Mouse (Mus musculus) liver, embryonic 13.5 days (tissue): ENCODE measurements around the gene Zfp454. TPM values are rescaled to one million over a fixed set of nuclear protein-coding genes. Genes with fewer than 3 reads are reported as not detected.

Experiments
- ATAC-seq: fragments of 200-750 bp; cut with Nextera tagmentation; 2 replicates; pipeline ENCODE4 v1.8.0; 2017; ENCODE audit warnings: low read depth, mild to moderate bottlenecking, moderate number of reproducible peaks, moderate library complexity
- DNase-seq: peaks from one replicate; pipeline ENCODE4 v3.0.0; 2022
- H3K27ac ChIP-seq: fragments of 300-500 bp; sonication (generic); 2 replicates; pipeline ENCODE4 v1.5.1; 2015; ENCODE audit warnings: moderate library complexity, mild to moderate bottlenecking, inconsistent platforms
- H3K27me3 ChIP-seq: fragments of 300-500 bp; sonication (generic); 2 replicates; pipeline ENCODE4 v1.6.1; 2015; ENCODE audit warnings: mild to moderate bottlenecking, inconsistent platforms
- H3K36me3 ChIP-seq: fragments of 300-500 bp; sonication (generic); 2 replicates; pipeline ENCODE4 v1.6.1; 2015; ENCODE audit warnings: mild to moderate bottlenecking, inconsistent platforms
- H3K4me1 ChIP-seq: fragments of 300-500 bp; sonication (generic); replicated peaks from 2 replicates; pipeline ENCODE4 v1.6.1; 2015; ENCODE audit warnings: inconsistent platforms
- H3K4me2 ChIP-seq: fragments of 300-500 bp; sonication (generic); 2 replicates; pipeline ENCODE4 v1.6.1; 2015; ENCODE audit warnings: inconsistent platforms, mild to moderate bottlenecking, moderate library complexity
- H3K4me3 ChIP-seq: fragments of 300-500 bp; sonication (generic); replicated peaks from 2 replicates; pipeline ENCODE4 v1.5.1; 2015; ENCODE audit warnings: mild to moderate bottlenecking, inconsistent platforms
- H3K9ac ChIP-seq: fragments of 300-500 bp; sonication (generic); 2 replicates; pipeline ENCODE4 v1.6.1; 2015; ENCODE audit warnings: mild to moderate bottlenecking, inconsistent platforms
- H3K9me3 ChIP-seq: fragments of 300-500 bp; sonication (generic); replicated peaks from 2 replicates; pipeline ENCODE4 v1.6.1; 2016; ENCODE audit warnings: inconsistent platforms
- WGBS: fragments of 180-500 bp; shearing (Covaris S2); methylation state at CpG from one replicate; pipeline ENCODE4 v1.1.7; 2015; ENCODE audit not compliant: insufficient replicate concordance; 5-methylcytosine and 5-hydroxymethylcytosine counted together
- polyA plus RNA-seq: library from polyadenylated mRNA; unstranded; fragments of >200 nt; fragmentation: Nextera tagmentation; extraction: Ambion mirVana; gene quantifications from 2 replicates; pipeline ENCODE4 v1.2.1, GENCODE M21; 2015

Gene Zfp454
- 0.37 and 0.70 TPM in 2 replicates for polyA plus RNA-seq

- WGBS = 7% methylated on average over 26 of the region's 26 CpGs
- peak within 1 kb of the TSS; percentile 28 for H3K4me3 ChIP-seq
- ATAC-seq (peak; percentile 53), DNase-seq (peak; percentile 11)
- H3K4me1 ChIP-seq = no peaks in the 10 kb centered on the region
- H3K9me3 ChIP-seq = no peaks in the 10 kb centered on the region; the same call in 1 of the 2 replicates
- H3K27ac ChIP-seq = no peak within 1 kb of the TSS
- no peaks in the 10 kb centered on the region for H3K27me3 ChIP-seq
- H3K36me3 ChIP-seq = no peaks in the 10 kb centered on the region
- peak within 1 kb of the TSS; percentile 45; the same call in 1 of the 2 replicates for H3K9ac ChIP-seq
- H3K4me2 ChIP-seq = peak within 1 kb of the TSS; percentile 47
These were observed at the start of gene Zfp454 for GRCm38 (mm10) chr11:50887390-50888128. Gene Zfp454 (minus strand): TSS chr11:50887651.

DNA sequence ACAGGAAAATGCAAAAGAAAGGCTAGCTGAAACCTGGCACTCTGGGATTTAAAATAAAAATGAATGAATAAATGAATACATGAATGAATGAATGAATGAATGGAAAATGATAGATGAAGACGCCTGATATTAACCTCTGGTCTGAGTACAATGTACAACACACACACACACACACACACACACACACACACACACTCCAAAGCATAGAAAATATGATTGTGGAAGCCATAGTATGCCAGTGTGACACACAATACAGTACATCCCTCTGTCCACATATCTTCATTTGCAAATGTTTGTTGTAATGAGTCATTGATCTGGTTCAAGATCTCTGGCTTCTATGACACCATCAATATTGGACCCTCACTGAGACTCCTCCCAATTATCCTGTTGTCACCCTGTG, 44.6 kb upstream of the Zfp454 start:
- no peak for DNase-seq
- Histone ChIP-seq H3K4me2 (peak overlapping the region; percentile 87; the same call in 1 of the 2 replicates), H3K9ac (no peak overlapping the region), H3K4me3 (no peak overlapping the region), H3K27ac (no peak overlapping the region), H3K4me1 (peaks cover 13% of the 10 kb centered on the region), H3K36me3 (no peaks in the 10 kb centered on the region), H3K27me3 (peaks cover 25% of the 10 kb centered on the region), H3K9me3 (no peaks in the 10 kb centered on the region)
- WGBS = 39% methylated on average over 1 of the region's 1 CpGs
- ATAC-seq = no peak

DNA sequence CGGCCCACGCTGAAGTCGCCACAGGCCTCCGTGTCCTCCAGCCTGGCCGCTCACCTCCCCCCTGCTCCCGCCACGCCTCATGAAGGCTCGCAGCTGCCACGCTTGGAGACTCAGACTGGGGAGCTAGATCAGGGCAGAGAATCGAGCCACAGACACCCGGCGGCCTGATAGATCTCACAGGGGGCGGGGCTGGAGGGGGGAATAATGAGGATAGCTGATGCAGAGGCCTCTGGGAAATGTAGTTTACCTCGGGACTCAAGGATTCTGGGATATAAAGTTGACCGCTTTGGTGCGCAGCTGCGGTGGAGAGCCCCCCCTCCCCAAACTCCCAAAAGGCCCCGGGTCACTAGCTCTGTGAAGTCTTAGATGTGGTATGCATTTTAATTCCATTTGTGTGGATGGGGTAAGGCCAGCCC, 44.0 kb upstream of the Zfp454 start, which contains the start of gene Zfp354b:
Gene Zfp354b (minus strand): TSS at position 183 of the 416 bp plus-strand sequence.
- peak; percentile 87 for ATAC-seq
- H3K27me3 ChIP-seq = peaks cover 25% of the 10 kb centered on the region
- peak within 1 kb of the TSS; percentile 63 for H3K4me3 ChIP-seq

DNA sequence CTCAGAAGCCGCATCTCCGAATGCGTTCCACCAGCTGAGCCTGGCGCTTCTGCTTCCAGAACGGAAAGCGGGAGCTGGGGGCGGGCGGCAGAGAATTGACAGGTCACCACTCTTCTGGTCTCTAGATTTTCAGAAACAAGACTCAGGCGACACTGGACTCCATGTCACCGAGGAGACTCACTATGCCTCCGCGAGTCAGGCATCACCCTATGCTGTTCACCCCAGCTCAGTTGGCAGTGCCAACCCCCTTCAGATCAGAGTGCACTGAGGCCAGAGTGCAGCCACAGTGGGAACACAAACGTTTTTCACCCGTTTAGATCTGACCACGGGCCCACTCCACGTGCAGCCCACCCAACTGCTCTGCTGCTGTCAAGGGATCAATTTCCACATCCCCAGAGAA, 43.6 kb upstream of the Zfp454 start:
- 0 out of 2 replicates have a peak, but pooled peaks have one; percentile 38 for ATAC-seq
- peaks cover 25% of the 10 kb centered on the region for H3K27me3 ChIP-seq
- peaks cover 13% of the 10 kb centered on the region for H3K4me1 ChIP-seq
- no peak for DNase-seq
- H3K4me2 ChIP-seq = peak overlapping the region; percentile 87
- 2% methylated on average over 16 of the region's 16 CpGs for WGBS
- H3K9ac ChIP-seq = peak overlapping the region; percentile 64
- no peaks in the 10 kb centered on the region for H3K36me3 ChIP-seq
- no peaks in the 10 kb centered on the region for H3K9me3 ChIP-seq
- peak overlapping the region; percentile 63 for H3K4me3 ChIP-seq
- H3K27ac ChIP-seq = no peak overlapping the region

More for the DNA sequence above, 44.0 kb upstream of the Zfp454 start, which contains the start of gene Zfp354b:
- Histone ChIP-seq H3K27ac (no peak within 1 kb of the TSS), H3K9me3 (no peaks in the 10 kb centered on the region), H3K36me3 (no peaks in the 10 kb centered on the region), H3K9ac (peak within 1 kb of the TSS; percentile 64), H3K4me1 (peaks cover 13% of the 10 kb centered on the region), H3K4me2 (peak within 1 kb of the TSS; percentile 87)
- peak; percentile 66 for DNase-seq
- 1% methylated on average over 18 of the region's 18 CpGs for WGBS

DNA sequence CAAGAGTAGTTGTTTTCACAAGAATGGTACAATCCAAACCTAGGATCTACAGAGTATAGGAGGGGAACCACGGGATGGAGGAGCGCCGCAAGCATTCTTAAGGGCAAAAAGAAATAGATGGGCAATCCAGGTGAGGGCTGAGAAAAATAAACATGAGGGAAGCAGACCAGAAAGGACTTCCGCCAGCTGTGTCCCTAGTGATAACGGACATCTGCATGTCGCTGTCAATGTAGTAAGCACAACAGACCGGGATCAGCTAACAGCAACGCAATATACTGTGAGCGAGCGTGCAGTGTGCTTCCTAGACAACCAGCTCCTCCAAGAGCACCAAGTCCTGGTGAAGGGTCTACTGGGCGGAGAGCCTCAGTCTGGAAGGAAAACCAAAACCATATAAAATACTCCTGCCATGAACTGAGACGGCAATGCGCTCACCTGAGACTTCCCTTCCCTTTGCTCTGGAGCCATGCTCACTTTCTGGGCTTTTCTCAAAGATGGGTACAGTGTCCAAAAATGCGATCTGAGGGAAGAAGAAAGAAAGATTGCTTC, 43.1 kb upstream of the Zfp454 start:
- Histone ChIP-seq H3K9ac (peak overlapping the region; percentile 64), H3K9me3 (no peaks in the 10 kb centered on the region), H3K4me3 (peak overlapping the region; percentile 63), H3K27ac (no peak overlapping the region), H3K36me3 (no peaks in the 10 kb centered on the region), H3K4me1 (peaks cover 13% of the 10 kb centered on the region), H3K27me3 (peaks cover 25% of the 10 kb centered on the region), H3K4me2 (peak overlapping the region; percentile 87)
- ATAC-seq (no peak; the same call in 1 of the 2 replicates), DNase-seq (no peak)
- 15% methylated on average over 14 of the region's 14 CpGs for WGBS

GRCm38 (mm10) chr11:50915671-50916320, 28.3 kb upstream of the Zfp454 start, which contains the start of gene Zfp2:
Gene Zfp2 (minus strand): TSS chr11:50916165.
- Histone ChIP-seq H3K4me2 (peak within 1 kb of the TSS; percentile 74), H3K9ac (peak within 1 kb of the TSS; percentile 76), H3K9me3 (no peaks in the 10 kb centered on the region), H3K27ac (no peak within 1 kb of the TSS; the same call in 1 of the 2 replicates), H3K36me3 (peaks cover 12% of the 10 kb centered on the region), H3K4me1 (no peaks in the 10 kb centered on the region; the same call in 1 of the 2 replicates), H3K27me3 (no peaks in the 10 kb centered on the region), H3K4me3 (peak within 1 kb of the TSS; percentile 74)
- ATAC-seq = peak; percentile 94
- under 1% methylated on average over 47 of the region's 47 CpGs for WGBS
- DNase-seq = peak; percentile 78

GRCm38 (mm10) chr11:50914461-50914860, 27.0 kb upstream of the Zfp454 start:
- 66% methylated on average over 3 of the region's 3 CpGs for WGBS

DNA sequence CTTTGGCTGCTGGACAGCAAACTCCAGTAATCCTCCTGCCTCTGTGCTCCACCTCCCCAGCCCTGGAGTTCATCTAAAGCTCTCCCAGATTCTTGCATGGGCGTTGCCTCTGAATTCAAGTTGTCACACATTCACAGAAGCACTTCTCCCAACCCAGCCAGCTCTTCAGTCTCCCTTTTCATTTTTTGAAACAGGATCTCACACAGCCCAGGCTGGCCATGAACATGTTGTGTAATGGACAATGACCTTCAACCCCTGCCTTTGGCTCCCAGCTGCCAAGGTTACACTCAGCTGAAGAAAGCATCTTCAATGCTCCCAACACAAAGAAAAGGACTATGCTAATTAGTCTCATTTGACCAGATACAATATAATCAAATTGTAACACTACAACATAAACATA, 25.9 kb upstream of the Zfp454 start:
- H3K27me3 ChIP-seq = no peaks in the 10 kb centered on the region
- no peak overlapping the region for H3K4me2 ChIP-seq
- H3K9me3 ChIP-seq = no peaks in the 10 kb centered on the region
- peaks cover 23% of the 10 kb centered on the region for H3K36me3 ChIP-seq
- DNase-seq (no peak), ATAC-seq (no peak)
- H3K4me3 ChIP-seq = no peak overlapping the region
- H3K4me1 ChIP-seq = no peaks in the 10 kb centered on the region; the same call in 1 of the 2 replicates
- H3K9ac ChIP-seq = no peak overlapping the region
- WGBS = 75% methylated on average over 1 of the region's 1 CpGs
- no peak overlapping the region for H3K27ac ChIP-seq

More at GRCm38 (mm10) chr11:50914461-50914860, 27.0 kb upstream of the Zfp454 start:
- no peak overlapping the region for H3K4me2 ChIP-seq
- H3K4me3 ChIP-seq = no peak overlapping the region
- no peak for ATAC-seq
- H3K36me3 ChIP-seq = peaks cover 23% of the 10 kb centered on the region
- no peak overlapping the region for H3K27ac ChIP-seq
- no peaks in the 10 kb centered on the region; the same call in 1 of the 2 replicates for H3K4me1 ChIP-seq
- no peak for DNase-seq
- H3K9ac ChIP-seq = no peak overlapping the region
- H3K27me3 ChIP-seq = no peaks in the 10 kb centered on the region
- no peaks in the 10 kb centered on the region for H3K9me3 ChIP-seq

DNA sequence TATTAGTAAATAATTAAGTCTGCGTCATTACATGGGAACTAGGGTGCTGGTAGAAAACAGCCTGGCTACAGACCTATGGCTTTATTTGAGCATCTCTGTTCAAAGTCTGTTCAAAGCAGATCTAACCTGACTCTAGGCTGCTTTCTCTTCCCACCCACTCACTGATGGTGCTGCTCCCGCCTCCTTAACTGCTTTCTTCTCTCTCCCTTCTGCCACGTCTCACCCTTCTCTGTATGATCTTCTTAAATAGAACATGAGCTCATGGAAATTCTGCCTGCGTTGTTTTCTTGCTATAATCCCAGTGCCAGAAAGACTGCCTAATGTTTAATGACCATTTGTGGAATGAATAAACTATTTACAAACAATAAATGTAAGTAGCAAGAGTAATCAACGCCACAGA, 20.7 kb upstream of the Zfp454 start:
- peaks cover 70% of the 10 kb centered on the region for H3K36me3 ChIP-seq
- H3K4me3 ChIP-seq = no peak overlapping the region
- no peak overlapping the region for H3K4me2 ChIP-seq
- H3K9me3 ChIP-seq = no peaks in the 10 kb centered on the region
- H3K4me1 ChIP-seq = no peaks in the 10 kb centered on the region
- no peak overlapping the region for H3K9ac ChIP-seq
- no peaks in the 10 kb centered on the region for H3K27me3 ChIP-seq
- 76% methylated on average over 5 of the region's 5 CpGs for WGBS
- ATAC-seq (no peak), DNase-seq (no peak)
- no peak overlapping the region for H3K27ac ChIP-seq

DNA sequence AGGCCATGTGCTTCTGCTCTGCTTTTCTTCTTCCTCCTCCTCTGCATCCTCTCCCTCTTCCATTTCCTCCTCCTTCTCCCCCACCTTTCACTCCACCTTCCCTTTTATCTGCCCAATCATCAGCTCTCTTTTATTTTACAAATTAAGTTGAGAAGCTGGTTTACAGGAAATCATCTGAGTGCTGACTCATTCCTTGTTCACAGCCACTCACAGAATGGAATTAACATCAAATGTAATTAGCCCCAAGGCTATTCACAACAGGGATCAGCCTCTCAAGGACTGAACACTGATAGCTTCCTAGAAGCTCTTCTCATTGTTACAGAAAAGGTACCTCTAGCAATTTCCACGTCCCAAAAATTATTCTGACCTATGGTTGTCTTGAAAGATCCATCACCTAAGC, 9.9 kb upstream of the Zfp454 start:
- no peak overlapping the region for H3K4me2 ChIP-seq
- H3K36me3 ChIP-seq = peaks cover 26% of the 10 kb centered on the region
- ATAC-seq (no peak), DNase-seq (no peak)
- H3K9me3 ChIP-seq = peaks cover 32% of the 10 kb centered on the region
- no peaks in the 10 kb centered on the region for H3K4me1 ChIP-seq
- no peak overlapping the region for H3K9ac ChIP-seq
- no peak overlapping the region for H3K27ac ChIP-seq
- WGBS = 39% methylated on average over 1 of the region's 1 CpGs
- no peaks in the 10 kb centered on the region for H3K27me3 ChIP-seq
- H3K4me3 ChIP-seq = no peak overlapping the region

GRCm38 (mm10) chr11:50892441-50892840, 5.0 kb upstream of the Zfp454 start:
- H3K4me1 ChIP-seq = no peaks in the 10 kb centered on the region
- no peaks in the 10 kb centered on the region for H3K27me3 ChIP-seq
- no peak overlapping the region for H3K4me3 ChIP-seq
- ATAC-seq (no peak), DNase-seq (no peak)
- peaks cover 7% of the 10 kb centered on the region for H3K9me3 ChIP-seq
- H3K4me2 ChIP-seq = no peak overlapping the region
- no peak overlapping the region for H3K27ac ChIP-seq
- no peak overlapping the region for H3K9ac ChIP-seq
- 35% methylated on average over 2 of the region's 2 CpGs for WGBS
- H3K36me3 ChIP-seq = no peaks in the 10 kb centered on the region
